Mouse (Mus musculus): ENCODE measurements around the gene Pou1f1. TPM values are rescaled to one million over a fixed set of nuclear protein-coding genes. Genes with fewer than 3 reads are reported as not detected.

The Pou1f1 gene
- total RNA-seq (2023), result not detected

DNA sequence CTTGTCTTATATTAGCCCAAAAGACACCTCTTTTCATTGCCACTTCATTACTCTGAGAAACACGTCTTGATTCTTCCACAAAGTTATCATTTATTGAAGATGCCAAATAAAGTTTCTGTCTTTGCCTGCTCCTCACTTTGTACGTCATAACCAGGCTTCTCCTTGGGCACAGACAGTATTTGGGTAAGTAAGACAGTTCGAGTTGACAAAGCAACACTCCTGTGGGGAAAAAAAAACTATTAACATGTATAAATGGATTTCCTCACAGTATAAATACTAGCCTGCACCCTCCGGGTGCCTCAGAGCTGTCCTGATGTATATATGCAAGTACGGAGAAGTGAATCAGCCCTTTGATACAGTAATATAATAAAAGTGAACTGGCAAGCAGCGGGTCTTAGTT, at the start of gene Pou1f1:
Gene Pou1f1, plus strand, starts transcription at position 301 of the 400 bp plus-strand sequence.

DNA sequence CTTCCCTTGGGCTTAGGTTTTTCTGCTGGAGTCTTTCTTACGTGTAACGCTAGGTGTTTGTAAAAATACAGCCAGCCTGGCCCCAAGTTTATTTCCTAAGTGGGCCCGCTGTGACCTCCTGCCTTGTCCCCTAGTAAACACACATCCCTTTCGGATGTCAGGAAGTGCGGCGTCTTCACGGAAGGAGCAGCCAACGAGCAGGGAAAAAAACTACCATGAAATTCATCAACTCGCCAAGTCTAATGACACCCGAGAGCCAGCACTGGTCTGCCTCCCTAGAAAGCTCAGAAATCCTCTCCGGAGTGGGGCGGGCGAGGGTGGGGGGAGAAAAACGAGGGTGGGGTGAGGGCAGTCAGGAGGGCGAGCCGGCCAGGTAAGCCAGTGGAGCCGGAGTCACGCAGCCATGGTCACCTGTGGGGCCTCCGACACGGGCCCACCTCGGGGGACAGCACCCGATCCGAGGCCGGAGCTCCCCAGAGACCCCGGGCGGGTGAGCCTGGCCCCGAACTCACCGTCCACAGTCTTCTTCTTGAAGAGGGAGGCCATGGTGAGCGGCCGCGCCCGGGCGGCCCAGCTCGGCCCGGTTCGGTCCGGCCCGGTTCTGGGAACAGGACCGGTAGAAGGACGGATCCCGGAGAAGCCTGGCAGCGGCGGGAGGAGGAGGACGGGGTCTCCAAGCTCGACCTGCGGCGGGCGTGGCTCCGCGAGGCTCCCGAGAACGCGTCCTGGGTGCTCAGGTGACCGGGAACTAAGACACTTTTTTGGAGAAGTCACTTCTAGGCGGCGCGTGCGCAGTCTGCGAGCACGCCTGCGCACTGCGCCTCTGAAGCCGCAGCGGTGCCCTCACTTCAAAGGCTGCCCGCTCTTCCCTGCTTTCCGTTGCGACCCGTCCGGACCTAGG, 41.9 kb downstream of the Pou1f1 start, which contains the start of gene Chmp2b:
Gene Chmp2b, minus strand, starts transcription at position 764 of the 901 bp plus-strand sequence.

Other genes starting within 250 kb of the Pou1f1 start
- 10 to 100 TPM; 32.3 to 38.7 TPM for gene Chmp2b, start 42.2 kb downstream of the Pou1f1 start, total RNA-seq (2023)